Mouse (Mus musculus) lung, embryonic 16.5 days (tissue): ENCODE data around the gene Spock1. TPM values are rescaled to one million over a fixed set of nuclear protein-coding genes. Genes with fewer than 3 reads are reported as not detected.
A peak's percentile ranks its signal among the peaks of the same experiment; 100 is the strongest.

Experiments
- ATAC-seq: fragments of 200-750 bp; cut with Nextera tagmentation; 2 replicates; pipeline ENCODE4 v1.8.0; 2017; ENCODE audit warnings: low read depth, mild to moderate bottlenecking, moderate library complexity
- H3K27ac ChIP-seq: fragments of 300-500 bp; sonication (generic); 2 replicates; pipeline ENCODE4 v1.5.1; 2014; ENCODE audit warnings: mild to moderate bottlenecking, control low read depth, low read length
- H3K27me3 ChIP-seq: fragments of 300-500 bp; sonication (generic); 2 replicates; pipeline ENCODE4 v1.6.1; 2014; ENCODE audit warnings: low read depth, low read length, mixed read lengths; ENCODE audit not compliant: control insufficient read depth, insufficient read depth
- H3K36me3 ChIP-seq: fragments of 300-500 bp; sonication (generic); 2 replicates; pipeline ENCODE4 v1.6.1; 2014; ENCODE audit warnings: low read length; ENCODE audit not compliant: control insufficient read depth, insufficient read depth
- H3K4me1 ChIP-seq: fragments of 300-500 bp; sonication (generic); replicated peaks from 2 replicates; pipeline ENCODE4 v1.6.1; 2014; ENCODE audit warnings: low read length, mixed read lengths; ENCODE audit not compliant: control insufficient read depth, insufficient read depth
- H3K4me2 ChIP-seq: fragments of 300-500 bp; sonication (generic); 2 replicates; pipeline ENCODE4 v1.6.1; 2014; ENCODE audit warnings: low read depth, low read length, control low read depth
- H3K4me3 ChIP-seq: fragments of 300-500 bp; sonication (generic); 2 replicates; pipeline ENCODE4 v1.5.1; 2014; ENCODE audit warnings: mild to moderate bottlenecking, low read length, control low read depth
- H3K9ac ChIP-seq: fragments of 300-500 bp; sonication (generic); 2 replicates; pipeline ENCODE4 v1.6.1; 2014; ENCODE audit warnings: low read length, control low read depth
- H3K9me3 ChIP-seq: fragments of 300-500 bp; sonication (generic); 2 replicates; pipeline ENCODE4 v1.6.1; 2016; ENCODE audit warnings: low read length; ENCODE audit not compliant: control insufficient read depth
- WGBS: fragments of 180-500 bp; shearing (Covaris S2); extraction: QIAGEN DNeasy Blood & Tissue Kit; methylation state at CpG from one replicate; pipeline ENCODE4 v1.1.7; 2014; 5-methylcytosine and 5-hydroxymethylcytosine counted together
- polyA plus RNA-seq: library from polyadenylated mRNA; unstranded; fragments of >200 nt; fragmentation: Nextera tagmentation; extraction: Ambion mirVana; gene quantifications from 2 replicates; pipeline ENCODE4 v1.2.1, GENCODE M21; 2015

The Spock1 gene
- 0.41 TPM in 2 replicates for polyA plus RNA-seq

- H3K9ac ChIP-seq, result no peak within 1 kb of the TSS
- H3K4me1 ChIP-seq, result peaks cover 2% of the 10 kb centered on the region; the same call in 1 of the 2 replicates
- H3K36me3 ChIP-seq, result no peaks in the 10 kb centered on the region
- ATAC-seq, result peak; percentile 62; the same call in 1 of the 2 replicates
- peak within 1 kb of the TSS; percentile 32 for H3K4me3 ChIP-seq
- no peak within 1 kb of the TSS for H3K27ac ChIP-seq
- H3K4me2 ChIP-seq, result peak within 1 kb of the TSS; percentile 47; the same call in 1 of the 2 replicates
- under 1% methylated on average over 32 of the region's 32 CpGs for WGBS
- peaks cover 21% of the 10 kb centered on the region for H3K27me3 ChIP-seq
- no peaks in the 10 kb centered on the region for H3K9me3 ChIP-seq
Observed at GRCm38 (mm10) chr13:57908266-57908582, at the start of gene Spock1. Gene Spock1 (minus strand): TSS chr13:57908332.

- no peak overlapping the region for H3K4me2 ChIP-seq
- WGBS, result 64% methylated on average over 12 of the region's 12 CpGs
- no peaks in the 10 kb centered on the region for H3K4me1 ChIP-seq
- H3K9me3 ChIP-seq, result no peaks in the 10 kb centered on the region
- H3K27me3 ChIP-seq, result no peaks in the 10 kb centered on the region
- H3K36me3 ChIP-seq, result no peaks in the 10 kb centered on the region
- no peak overlapping the region for H3K4me3 ChIP-seq
- H3K9ac ChIP-seq, result no peak overlapping the region
- no peak overlapping the region for H3K27ac ChIP-seq
- no peak for ATAC-seq
Observed at GRCm38 (mm10) chr13:57950091-57950490, 42.0 kb upstream of the Spock1 start.

- Histone ChIP-seq H3K36me3 (no peaks in the 10 kb centered on the region), H3K9ac (no peak overlapping the region), H3K4me2 (no peak overlapping the region), H3K27me3 (no peaks in the 10 kb centered on the region), H3K4me3 (no peak overlapping the region), H3K9me3 (no peaks in the 10 kb centered on the region), H3K4me1 (no peaks in the 10 kb centered on the region), H3K27ac (no peak overlapping the region)
- WGBS, result 88% methylated on average over 4 of the region's 4 CpGs
- ATAC-seq, result no peak
Observed at GRCm38 (mm10) chr13:57949513-57949912, 41.4 kb upstream of the Spock1 start.

GRCm38 (mm10) chr13:57945197-57945596 lies 37.1 kb upstream of the Spock1 start:
- no peak for ATAC-seq
- H3K9ac ChIP-seq, result no peak overlapping the region
- no peaks in the 10 kb centered on the region for H3K4me1 ChIP-seq
- no peaks in the 10 kb centered on the region for H3K27me3 ChIP-seq
- H3K4me2 ChIP-seq, result no peak overlapping the region
- H3K27ac ChIP-seq, result no peak overlapping the region
- H3K36me3 ChIP-seq, result no peaks in the 10 kb centered on the region
- H3K4me3 ChIP-seq, result no peak overlapping the region
- H3K9me3 ChIP-seq, result no peaks in the 10 kb centered on the region
- WGBS, result 68% methylated on average over 11 of the region's 11 CpGs

DNA sequence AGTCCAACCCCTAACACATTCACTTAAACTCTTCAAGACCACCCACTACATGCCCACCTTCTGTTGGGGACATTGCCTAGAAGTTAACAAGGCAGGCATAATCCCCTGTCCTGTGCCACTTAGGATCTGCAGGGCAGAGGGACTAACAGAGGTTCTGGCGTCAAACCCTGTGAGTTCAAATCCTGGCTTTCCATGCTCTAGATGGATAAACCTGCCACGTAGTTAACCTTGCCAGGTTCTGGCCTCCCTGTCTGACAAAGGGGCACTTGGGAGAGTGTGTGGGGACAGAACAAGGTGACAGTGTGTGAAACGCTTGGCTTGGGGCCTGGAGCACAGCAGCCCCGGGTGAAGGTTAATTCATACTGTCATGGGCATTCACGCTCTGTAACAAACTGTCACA lies 36.3 kb upstream of the Spock1 start:
- Histone ChIP-seq H3K4me3 (no peak overlapping the region), H3K4me1 (no peaks in the 10 kb centered on the region), H3K27ac (no peak overlapping the region), H3K9ac (no peak overlapping the region), H3K36me3 (no peaks in the 10 kb centered on the region), H3K27me3 (no peaks in the 10 kb centered on the region), H3K4me2 (no peak overlapping the region), H3K9me3 (no peaks in the 10 kb centered on the region)
- 84% methylated on average over 5 of the region's 5 CpGs for WGBS
- ATAC-seq, result no peak

GRCm38 (mm10) chr13:57943900-57944299 lies 35.8 kb upstream of the Spock1 start:
- H3K36me3 ChIP-seq, result no peaks in the 10 kb centered on the region
- ATAC-seq, result no peak
- H3K9me3 ChIP-seq, result no peaks in the 10 kb centered on the region
- H3K27ac ChIP-seq, result no peak overlapping the region
- H3K4me1 ChIP-seq, result no peaks in the 10 kb centered on the region
- no peak overlapping the region for H3K9ac ChIP-seq
- H3K27me3 ChIP-seq, result no peaks in the 10 kb centered on the region
- no peak overlapping the region for H3K4me3 ChIP-seq
- H3K4me2 ChIP-seq, result no peak overlapping the region

GRCm38 (mm10) chr13:57937463-57938229 lies 29.5 kb upstream of the Spock1 start:
- H3K9me3 ChIP-seq, result no peaks in the 10 kb centered on the region
- H3K4me1 ChIP-seq, result no peaks in the 10 kb centered on the region
- H3K27me3 ChIP-seq, result no peaks in the 10 kb centered on the region
- H3K4me3 ChIP-seq, result no peak overlapping the region
- no peak overlapping the region for H3K9ac ChIP-seq
- H3K4me2 ChIP-seq, result no peak overlapping the region
- 73% methylated on average over 4 of the region's 4 CpGs for WGBS
- ATAC-seq, result no peak
- no peak overlapping the region for H3K27ac ChIP-seq
- H3K36me3 ChIP-seq, result no peaks in the 10 kb centered on the region

DNA sequence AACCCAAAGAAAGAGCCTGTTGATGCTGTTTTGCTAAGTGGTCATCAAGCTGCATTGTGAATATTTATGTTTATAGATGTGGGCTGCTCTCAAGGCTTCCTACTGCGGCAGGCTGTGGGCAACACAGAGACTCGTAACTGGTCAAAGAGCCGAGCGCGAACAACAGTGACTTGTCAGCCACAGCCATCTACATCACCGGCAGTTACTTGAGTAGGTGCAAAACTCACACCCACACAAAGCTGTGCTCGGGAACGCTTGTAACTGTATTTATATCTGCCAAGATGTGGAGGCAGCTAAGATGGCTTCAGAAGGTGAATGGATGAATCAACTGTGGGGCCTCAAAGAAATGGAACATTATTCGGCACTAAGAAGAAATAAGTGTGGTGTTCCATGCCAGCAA lies 23.9 kb upstream of the Spock1 start:
- ATAC-seq, result no peak
- 79% methylated on average over 9 of the region's 9 CpGs for WGBS

GRCm38 (mm10) chr13:57931376-57931775 lies 23.2 kb upstream of the Spock1 start:
- Histone ChIP-seq H3K9ac (no peak overlapping the region), H3K4me2 (no peak overlapping the region), H3K27me3 (no peaks in the 10 kb centered on the region), H3K9me3 (no peaks in the 10 kb centered on the region), H3K4me3 (no peak overlapping the region), H3K27ac (no peak overlapping the region), H3K36me3 (no peaks in the 10 kb centered on the region), H3K4me1 (no peaks in the 10 kb centered on the region)
- WGBS, result 56% methylated on average over 3 of the region's 3 CpGs
- ATAC-seq, result no peak

More for the DNA sequence above, 23.9 kb upstream of the Spock1 start:
- Histone ChIP-seq H3K9ac (no peak overlapping the region), H3K4me1 (no peaks in the 10 kb centered on the region), H3K4me2 (no peak overlapping the region), H3K27ac (no peak overlapping the region), H3K4me3 (no peak overlapping the region), H3K36me3 (no peaks in the 10 kb centered on the region), H3K27me3 (no peaks in the 10 kb centered on the region), H3K9me3 (no peaks in the 10 kb centered on the region)
